Comparison of ENCODE assay signal across 27 mouse cellular contexts in genomic region chr17:70172500-70173036, GRCm38 (mm10).
DNase-seq lines count a peak whose midpoint lies in the region; ATAC-seq and TF ChIP-seq lines count a peak whose summit lies in the region.
"Had no signal": no experiment of that assay in that cellular context is flagged by ENCODE, and none has a peak within 500 bp of the region (broad histone marks: within the 10 kb centered on the region; RNA-seq: fewer than 3 reads in every experiment).

No protein-coding gene starts in this region.

- 85% methylated on average over 9 of the region's 9 CpGs for WGBS in forebrain, embryonic 11.5 days
- WGBS in forebrain, embryonic 10.5 days, result 90% methylated on average over 9 of the region's 9 CpGs
- WGBS in midbrain, postnatal 0 days, result 58% methylated on average over 9 of the region's 9 CpGs
- WGBS in midbrain, embryonic 15.5 days, result 70% methylated on average over 9 of the region's 9 CpGs
- 66% methylated on average over 9 of the region's 9 CpGs for WGBS in neural tube, embryonic 14.5 days
- WGBS in forebrain, embryonic 14.5 days, result 81% methylated on average over 9 of the region's 9 CpGs

- DNase-seq in forebrain, embryonic 11.5 days (ENCODE audit: low spot score), result no peak
- no peak for DNase-seq in forebrain, embryonic 10.5 days (ENCODE audit: extremely low spot score, low spot score)
- DNase-seq in midbrain, postnatal 0 days (ENCODE audit: low spot score), result peak; percentile 12
- peak; percentile 33 for DNase-seq in brain, adult 2 months (ENCODE audit: low read depth, low spot score)
- DNase-seq in frontal cortex, postnatal 10 days (ENCODE audit: low spot score in 2 of 2), result no peak
- DNase-seq in forebrain, embryonic 14.5 days (ENCODE audit: low spot score), result no peak
- DNase-seq: adrenal gland, adult 8-10 months; cerebellum, adult 2 months; cerebellum, postnatal 14 days; heart, postnatal 10 days; kidney, adult 9 months; kidney, postnatal 10 days; layer of hippocampus, adult 9-11 months; liver, postnatal 0 days; lung, postnatal 4 days; right cerebral cortex, postnatal 25 days had no signal

- no peaks in the 10 kb centered on the region for H3K9me3 ChIP-seq in forebrain, embryonic 11.5 days (ENCODE audit: control insufficient read depth, low read length)
- H3K9me3 ChIP-seq in forebrain, embryonic 10.5 days, result no peaks in the 10 kb centered on the region
- H3K9me3 ChIP-seq in midbrain, postnatal 0 days (ENCODE audit: low read length), result no peaks in the 10 kb centered on the region
- no peaks in the 10 kb centered on the region for H3K9me3 ChIP-seq in midbrain, embryonic 15.5 days
- H3K9me3 ChIP-seq in neural tube, embryonic 14.5 days (ENCODE audit: control insufficient read depth, low read length), result no peaks in the 10 kb centered on the region
- H3K9me3 ChIP-seq in forebrain, embryonic 14.5 days (replicated peaks; ENCODE audit: control insufficient read depth, low read length), result no peaks in the 10 kb centered on the region
- H3K9me3 ChIP-seq: hindbrain, embryonic 10.5 days; liver, embryonic 12.5 days; midbrain, embryonic 10.5 days; stomach, embryonic 15.5 days had no signal

- no peak overlapping the region for H3K27ac ChIP-seq in forebrain, embryonic 11.5 days (ENCODE audit: low read depth, low read length)
- no peak overlapping the region for H3K27ac ChIP-seq in forebrain, embryonic 10.5 days
- H3K27ac ChIP-seq in midbrain, postnatal 0 days (ENCODE audit: low read depth, low read length), result no peak overlapping the region
- no peak overlapping the region for H3K27ac ChIP-seq in midbrain, embryonic 15.5 days
- no peak overlapping the region for H3K27ac ChIP-seq in neural tube, embryonic 14.5 days (ENCODE audit: low read depth, low read length)
- H3K27ac ChIP-seq in forebrain, embryonic 14.5 days (ENCODE audit: low read depth, low read length), result no peak overlapping the region
- H3K27ac ChIP-seq: heart, embryonic 13.5 days; hindbrain, embryonic 10.5 days; liver, embryonic 12.5 days; midbrain, embryonic 10.5 days; stomach, embryonic 15.5 days had no signal

- H3K4me3 ChIP-seq in forebrain, embryonic 11.5 days (ENCODE audit: low read depth, low read length), result no peak overlapping the region
- no peak overlapping the region for H3K4me3 ChIP-seq in forebrain, embryonic 10.5 days
- no peak overlapping the region for H3K4me3 ChIP-seq in midbrain, postnatal 0 days (ENCODE audit: low read depth, low read length)
- no peak overlapping the region for H3K4me3 ChIP-seq in midbrain, embryonic 15.5 days
- H3K4me3 ChIP-seq in neural tube, embryonic 14.5 days (ENCODE audit: low read depth, low read length), result no peak overlapping the region
- H3K4me3 ChIP-seq in forebrain, embryonic 14.5 days (ENCODE audit: low read depth, low read length), result no peak overlapping the region
- H3K4me3 ChIP-seq: heart, embryonic 13.5 days; hindbrain, embryonic 10.5 days; liver, embryonic 12.5 days; midbrain, embryonic 10.5 days; stomach, embryonic 15.5 days had no signal

- no peak for TF ChIP-seq CTCF in midbrain, postnatal 0 days (IDR thresholded peaks at IDR 0.05)

- 0 out of 2 replicates have a peak, but pooled peaks have one; percentile 15 for ATAC-seq in forebrain, embryonic 11.5 days (replicated peaks; ENCODE audit: low FRiP score)
- ATAC-seq in midbrain, postnatal 0 days (ENCODE audit: low FRiP score), result no peak
- ATAC-seq in midbrain, embryonic 15.5 days (replicated peaks), result no peak
- peak; percentile 34; the same call in 1 of the 2 replicates for ATAC-seq in neural tube, embryonic 14.5 days (ENCODE audit: low read depth)
- no peak for ATAC-seq in forebrain, embryonic 14.5 days
- ATAC-seq: activated CD4-positive, CD25-positive, alpha-beta regulatory T cell, adult 4 months; forebrain, embryonic 16.5 days; intestine, postnatal 0 days; liver, embryonic 12.5 days; liver, postnatal 0 days; midbrain, embryonic 16.5 days had no signal

- H3K36me3 ChIP-seq in forebrain, embryonic 11.5 days (ENCODE audit: control insufficient read depth, insufficient read depth, low read length), result no peaks in the 10 kb centered on the region
- no peaks in the 10 kb centered on the region for H3K36me3 ChIP-seq in forebrain, embryonic 10.5 days (replicated peaks)
- H3K36me3 ChIP-seq in midbrain, postnatal 0 days (ENCODE audit: insufficient read depth, low read length), result no peaks in the 10 kb centered on the region
- H3K36me3 ChIP-seq in midbrain, embryonic 15.5 days (replicated peaks), result no peaks in the 10 kb centered on the region
- H3K36me3 ChIP-seq in neural tube, embryonic 14.5 days (ENCODE audit: control insufficient read depth, insufficient read depth, low read length), result no peaks in the 10 kb centered on the region
- H3K36me3 ChIP-seq in forebrain, embryonic 14.5 days (ENCODE audit: control insufficient read depth, insufficient read depth, low read length), result no peaks in the 10 kb centered on the region
- H3K36me3 ChIP-seq: heart, embryonic 13.5 days; hindbrain, embryonic 10.5 days; liver, embryonic 12.5 days; midbrain, embryonic 10.5 days; stomach, embryonic 15.5 days had no signal

- no peak overlapping the region for H3K9ac ChIP-seq in forebrain, embryonic 11.5 days (ENCODE audit: low read length)
- no peak overlapping the region for H3K9ac ChIP-seq in midbrain, postnatal 0 days (replicated peaks; ENCODE audit: low read length, poor library complexity, severe bottlenecking)
- H3K9ac ChIP-seq in midbrain, embryonic 15.5 days, result no peak overlapping the region
- no peak overlapping the region for H3K9ac ChIP-seq in neural tube, embryonic 14.5 days (replicated peaks; ENCODE audit: low read depth, low read length)
- no peak overlapping the region for H3K9ac ChIP-seq in forebrain, embryonic 14.5 days (ENCODE audit: low read length)
- H3K9ac ChIP-seq: heart, embryonic 13.5 days; liver, embryonic 12.5 days; liver, postnatal 0 days; stomach, embryonic 15.5 days had no signal

- H3K27me3 ChIP-seq in forebrain, embryonic 11.5 days (ENCODE audit: control insufficient read depth, insufficient read depth, low read length), result no peaks in the 10 kb centered on the region
- H3K27me3 ChIP-seq in forebrain, embryonic 10.5 days (ENCODE audit: poor library complexity, severe bottlenecking), result no peaks in the 10 kb centered on the region
- no peaks in the 10 kb centered on the region for H3K27me3 ChIP-seq in midbrain, postnatal 0 days (ENCODE audit: insufficient read depth, low read length)
- H3K27me3 ChIP-seq in midbrain, embryonic 15.5 days (replicated peaks), result no peaks in the 10 kb centered on the region
- no peaks in the 10 kb centered on the region for H3K27me3 ChIP-seq in neural tube, embryonic 14.5 days (ENCODE audit: control insufficient read depth, insufficient read depth, low read length)
- H3K27me3 ChIP-seq in forebrain, embryonic 14.5 days (replicated peaks; ENCODE audit: control insufficient read depth, insufficient read depth, low read length), result no peaks in the 10 kb centered on the region
- H3K27me3 ChIP-seq: heart, embryonic 13.5 days; liver, embryonic 12.5 days; stomach, embryonic 15.5 days had no signal

- no peak overlapping the region for H3K4me2 ChIP-seq in forebrain, embryonic 11.5 days (ENCODE audit: low read depth, low read length, severe bottlenecking)
- no peak overlapping the region for H3K4me2 ChIP-seq in midbrain, postnatal 0 days (ENCODE audit: low read depth, low read length, poor library complexity, severe bottlenecking)
- no peak overlapping the region for H3K4me2 ChIP-seq in midbrain, embryonic 15.5 days
- no peak overlapping the region for H3K4me2 ChIP-seq in neural tube, embryonic 14.5 days (ENCODE audit: low read depth, low read length)
- no peak overlapping the region for H3K4me2 ChIP-seq in forebrain, embryonic 14.5 days (ENCODE audit: low read length)
- H3K4me2 ChIP-seq: heart, embryonic 13.5 days; liver, embryonic 12.5 days; stomach, embryonic 15.5 days had no signal

- H3K4me1 ChIP-seq in forebrain, embryonic 11.5 days (replicated peaks; ENCODE audit: control insufficient read depth, insufficient read depth, low read length), result no peaks in the 10 kb centered on the region
- no peaks in the 10 kb centered on the region for H3K4me1 ChIP-seq in forebrain, embryonic 10.5 days
- no peaks in the 10 kb centered on the region for H3K4me1 ChIP-seq in midbrain, postnatal 0 days (ENCODE audit: insufficient read depth, low read length)
- no peaks in the 10 kb centered on the region for H3K4me1 ChIP-seq in midbrain, embryonic 15.5 days
- no peaks in the 10 kb centered on the region for H3K4me1 ChIP-seq in neural tube, embryonic 14.5 days (ENCODE audit: control insufficient read depth, insufficient read depth, low read length)
- H3K4me1 ChIP-seq in forebrain, embryonic 14.5 days (ENCODE audit: control insufficient read depth, insufficient read depth, low read length), result no peaks in the 10 kb centered on the region
- H3K4me1 ChIP-seq: heart, embryonic 13.5 days; hindbrain, embryonic 10.5 days; liver, embryonic 12.5 days; midbrain, embryonic 10.5 days; stomach, embryonic 15.5 days had no signal

Comparison
In these comparisons a context has a peak if more than half of its experiments do, and no peak if none do; other contexts are left out.
1. ATAC-seq: peak in forebrain, embryonic 11.5 days (single experiment) and neural tube, embryonic 14.5 days (single experiment); none in midbrain, postnatal 0 days (single experiment), midbrain, embryonic 15.5 days (single experiment) and forebrain, embryonic 14.5 days (single experiment).
2. DNase-seq: peak in midbrain, postnatal 0 days (single experiment) and brain, adult 2 months (single experiment); none in forebrain, embryonic 11.5 days (single experiment), forebrain, embryonic 10.5 days (single experiment), frontal cortex, postnatal 10 days (0 of 2) and forebrain, embryonic 14.5 days (single experiment).